Mouse (Mus musculus) embryo, embryonic 11.5 days (tissue): ENCODE measurements around the gene Mmrn1.
A peak's percentile ranks its signal among the peaks of the same experiment; 100 is the strongest.
"Not testable (repeated sequence)": the region's sequence is repeated elsewhere in the genome, so short reads cannot be mapped to it uniquely, and the experiment has no call there.

Experiments used
- DNase-seq: peaks from one replicate; pipeline ENCODE4 v3.0.0-alpha.2; 2012; ENCODE audit warnings: low read depth, low spot score

Gene Mmrn1

DNA sequence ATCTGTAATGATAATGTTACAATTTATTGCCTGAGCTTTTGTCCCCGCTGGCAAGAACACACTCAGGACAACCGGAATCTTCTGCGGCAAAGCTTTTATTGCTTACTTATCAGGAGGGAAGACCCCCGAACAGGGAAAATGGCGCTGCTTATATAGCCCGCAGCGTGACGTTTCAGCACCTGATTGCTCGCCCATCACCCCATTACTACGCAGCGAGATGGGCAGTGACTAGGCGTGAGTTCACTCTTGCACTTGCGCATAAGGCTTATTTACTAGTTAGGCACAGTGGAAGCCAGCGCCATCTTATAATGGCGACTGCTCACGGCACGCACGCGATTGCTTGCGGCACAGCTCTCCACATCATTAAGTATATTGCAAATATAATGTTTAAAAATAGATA is at the start of gene Mmrn1:
Gene Mmrn1, plus strand, starts transcription at position 301 of the 400 bp plus-strand sequence.
- DNase-seq: not testable (repeated sequence)

DNA sequence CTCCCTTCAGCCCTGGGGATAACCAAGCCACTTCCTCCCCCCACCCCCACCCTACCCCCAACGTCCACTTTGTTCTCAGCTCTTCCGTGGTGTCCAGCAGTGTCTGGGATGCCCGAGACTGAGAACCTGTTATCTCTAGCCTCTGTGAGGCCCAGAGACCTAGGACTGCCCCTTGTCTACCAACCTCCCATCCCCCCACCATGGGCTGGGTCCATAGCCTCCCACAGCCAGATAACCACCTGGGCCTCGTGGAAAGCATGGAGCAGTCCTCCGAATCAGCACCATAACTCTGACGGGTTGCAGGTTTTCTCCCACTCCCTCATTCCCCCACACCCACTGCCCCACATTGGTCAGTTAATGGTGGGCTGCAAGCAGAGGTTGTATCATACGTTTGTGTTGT is 44.4 kb upstream of the Mmrn1 start:
- no peak for DNase-seq

DNA sequence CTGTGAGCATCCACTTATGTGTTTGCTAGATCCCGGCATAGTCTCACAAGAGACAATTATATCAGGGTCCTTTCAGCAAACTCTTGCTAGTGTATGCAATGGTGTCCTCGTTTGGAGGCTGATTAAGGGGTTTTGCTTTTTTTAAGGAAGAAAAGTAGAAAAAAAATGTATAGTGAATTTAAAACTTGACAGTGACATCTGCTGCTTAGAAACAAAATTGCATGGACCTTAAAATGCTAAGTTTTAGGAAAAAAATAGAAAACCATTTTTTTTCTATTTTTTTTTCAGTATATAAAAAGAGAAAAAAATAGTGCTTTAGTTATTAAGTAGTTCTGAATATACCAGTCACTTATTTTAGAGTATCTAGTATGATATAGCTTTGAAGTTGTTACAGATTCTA is 43.2 kb upstream of the Mmrn1 start:
- DNase-seq: no peak

DNA sequence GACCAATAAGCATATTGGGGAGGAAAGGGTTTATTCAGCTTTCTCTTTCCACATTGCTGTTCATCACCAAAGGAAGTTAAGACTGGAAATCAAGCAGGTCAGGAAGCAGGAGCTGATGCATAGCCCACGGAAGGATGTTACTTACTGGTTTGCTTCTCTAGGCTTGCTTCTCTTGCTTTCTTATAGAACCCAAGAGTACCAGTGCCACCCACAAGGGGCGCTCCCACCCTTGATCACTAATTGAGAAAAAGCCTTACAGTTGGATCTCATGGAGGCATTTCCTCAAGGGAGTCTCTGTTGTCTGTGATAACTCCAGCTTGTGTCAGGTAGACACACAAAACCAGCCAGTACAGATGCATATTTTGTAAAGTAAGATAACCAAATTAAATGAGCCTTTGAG is 17.5 kb upstream of the Mmrn1 start:
- no peak for DNase-seq

DNA sequence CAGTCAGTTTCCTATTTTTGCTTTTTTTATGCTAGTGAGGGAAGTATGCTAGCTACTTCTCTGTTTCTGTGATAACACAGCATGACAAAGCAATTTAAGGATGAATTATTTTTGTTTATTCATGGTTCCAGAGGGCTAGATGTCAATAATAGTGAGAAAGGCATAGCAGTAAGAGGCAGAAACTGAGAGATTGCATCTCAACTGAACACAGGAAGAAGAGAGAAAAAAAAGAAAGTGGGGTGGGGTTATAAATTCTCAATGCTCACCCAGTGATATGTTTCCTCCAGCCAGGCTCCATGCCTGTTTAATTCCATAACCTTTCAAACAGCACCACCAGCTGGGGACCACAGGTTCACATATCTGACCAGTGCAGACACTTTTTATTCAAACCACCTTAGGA is 6.6 kb downstream of the Mmrn1 start:
- peak; percentile 17 for DNase-seq

DNA sequence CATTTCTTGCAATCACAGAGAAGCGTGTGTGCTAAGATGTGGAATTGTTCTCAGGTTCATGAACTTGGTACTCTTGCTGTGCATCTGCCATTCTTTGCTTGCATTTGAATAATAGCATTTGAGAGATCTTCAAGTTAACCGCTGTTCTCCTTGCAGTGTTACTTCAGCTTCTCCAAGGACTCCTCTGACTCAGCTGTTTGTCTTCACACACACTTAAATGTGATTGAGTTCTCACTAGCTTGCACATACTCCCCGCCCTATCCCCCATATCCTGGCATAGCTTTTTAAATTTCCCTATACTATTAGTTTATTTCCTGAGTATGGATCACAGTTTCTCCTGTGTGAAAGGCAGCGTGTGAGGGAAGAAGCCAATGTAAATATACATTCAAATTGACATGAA is 10.1 kb downstream of the Mmrn1 start:
- no peak for DNase-seq

DNA sequence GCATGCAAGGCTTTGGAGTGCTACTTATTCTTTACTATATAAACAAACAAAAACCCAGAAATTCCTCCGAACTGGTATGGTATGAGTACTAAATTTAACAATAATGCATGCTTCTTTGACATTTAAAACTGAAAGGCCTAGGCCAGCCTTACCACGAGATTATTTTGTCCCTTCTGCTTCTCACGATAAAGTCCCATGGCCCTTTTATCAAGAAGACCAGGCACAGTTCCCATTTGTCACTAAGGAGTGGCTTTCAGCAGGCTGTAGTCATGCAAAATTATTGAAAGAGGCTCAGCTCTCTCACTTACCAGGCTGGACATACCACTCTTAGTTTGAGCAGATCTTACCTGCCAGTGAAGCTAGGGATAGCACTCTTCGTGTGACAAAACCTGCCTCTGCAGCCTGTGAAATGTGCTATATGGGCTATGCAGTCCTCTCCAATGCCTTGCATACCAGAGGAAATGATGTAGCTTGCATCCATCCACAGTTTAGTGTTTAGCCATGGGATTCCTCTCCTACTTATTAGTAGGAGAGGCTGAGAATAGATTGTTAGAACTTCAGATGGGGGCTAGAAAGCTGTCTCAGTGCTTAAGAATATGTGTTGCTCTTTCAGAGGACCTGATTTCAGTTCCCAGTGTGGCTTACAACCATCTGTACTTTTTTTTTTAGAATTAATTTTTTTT is 10.8 kb downstream of the Mmrn1 start:
- peak; percentile 8 for DNase-seq

DNA sequence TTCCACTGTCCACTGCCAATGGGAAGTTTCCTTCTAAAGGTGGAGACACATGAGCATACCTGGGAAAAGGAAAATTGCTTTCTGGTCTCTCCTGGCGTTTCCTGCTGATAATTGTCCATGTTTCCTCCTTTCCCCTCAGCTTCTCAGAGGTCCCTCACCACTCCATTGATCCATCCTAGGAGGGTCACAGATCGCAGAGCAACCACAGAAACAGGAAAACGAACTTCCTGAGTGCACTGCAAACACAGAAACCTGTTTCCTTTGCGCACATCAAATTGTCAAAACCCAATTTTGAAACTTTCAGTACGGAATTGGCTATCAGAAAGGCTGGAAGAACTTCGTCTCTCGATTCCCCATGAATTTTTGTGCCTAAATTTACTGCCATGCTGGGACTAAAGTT is 19.4 kb downstream of the Mmrn1 start:
- no peak for DNase-seq

DNA sequence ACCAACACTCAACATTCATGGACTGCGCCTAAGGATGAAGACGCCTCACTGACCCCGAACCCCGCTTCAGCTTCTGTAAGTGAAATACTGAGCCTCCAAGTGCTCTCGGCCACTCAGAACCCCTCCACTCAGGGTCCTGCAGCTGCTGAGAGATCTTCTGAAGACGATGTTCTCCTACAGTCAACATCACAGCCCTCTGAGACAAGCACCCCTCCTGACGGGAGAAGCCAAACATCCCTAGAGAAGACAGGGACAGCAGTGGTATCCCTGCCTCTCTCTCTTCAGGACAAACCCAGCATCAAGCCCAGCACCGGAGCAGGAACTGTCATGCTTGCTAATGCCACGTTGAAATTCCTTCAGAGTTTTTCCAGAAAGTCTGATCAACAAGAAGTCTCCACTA is 19.8 kb downstream of the Mmrn1 start:
- no peak for DNase-seq

DNA sequence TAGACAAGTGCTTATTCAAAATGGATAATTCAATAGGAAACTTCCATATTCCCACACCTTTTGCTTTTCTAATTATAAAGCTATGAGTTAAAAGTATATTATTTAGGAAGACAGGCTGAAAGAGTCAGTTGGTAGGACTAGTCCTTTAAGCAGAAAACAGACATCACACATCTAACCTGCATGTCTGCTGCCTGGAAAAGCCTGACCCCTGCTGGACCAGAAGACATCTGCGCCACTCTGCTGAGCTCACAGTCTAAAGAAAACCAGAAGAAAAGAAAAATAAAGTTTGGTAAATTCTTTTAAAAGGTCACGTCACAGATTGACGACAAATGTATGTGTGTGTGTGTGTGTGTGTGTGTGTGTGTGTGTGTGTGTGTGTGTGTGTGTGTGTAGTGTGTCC is 25.6 kb downstream of the Mmrn1 start:
- DNase-seq: peak; percentile 29

DNA sequence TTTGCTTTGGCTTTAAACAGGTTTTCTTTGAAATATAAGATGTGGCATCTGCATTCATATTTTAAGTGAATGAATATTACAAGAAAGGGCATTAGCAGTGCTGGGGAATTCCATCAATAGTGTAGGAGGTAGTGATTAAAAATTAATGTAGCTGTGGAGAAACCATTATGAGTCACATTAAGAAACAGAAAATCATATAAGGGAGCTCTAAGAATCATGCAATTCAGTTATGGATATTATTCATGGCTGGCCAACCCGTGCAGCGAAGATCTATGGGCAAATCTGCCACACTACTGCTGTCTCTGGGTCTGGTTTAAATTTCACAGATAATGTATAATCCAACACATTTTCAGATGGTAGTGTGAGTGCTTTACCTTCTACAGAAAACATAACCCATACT is 36.5 kb downstream of the Mmrn1 start:
- DNase-seq: no peak

DNA sequence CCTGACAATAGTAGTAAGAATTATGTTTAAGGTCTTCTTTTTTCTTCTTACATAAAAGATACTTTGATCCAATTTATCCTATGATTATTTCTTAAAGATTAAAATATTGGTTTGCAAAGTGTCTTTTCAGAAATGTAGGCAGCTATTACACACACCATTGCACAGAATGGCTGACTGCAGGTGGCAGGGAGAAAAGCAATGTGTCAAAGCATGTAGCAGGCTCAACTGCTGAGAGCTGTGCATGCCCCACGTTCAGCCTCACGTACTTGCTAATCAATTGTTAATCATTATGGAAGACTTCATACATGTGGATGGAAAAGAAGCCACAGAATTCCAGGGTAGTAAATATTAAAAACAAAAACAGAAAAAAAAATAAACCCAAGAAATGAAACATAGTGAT is 37.1 kb downstream of the Mmrn1 start:
- DNase-seq: no peak

DNA sequence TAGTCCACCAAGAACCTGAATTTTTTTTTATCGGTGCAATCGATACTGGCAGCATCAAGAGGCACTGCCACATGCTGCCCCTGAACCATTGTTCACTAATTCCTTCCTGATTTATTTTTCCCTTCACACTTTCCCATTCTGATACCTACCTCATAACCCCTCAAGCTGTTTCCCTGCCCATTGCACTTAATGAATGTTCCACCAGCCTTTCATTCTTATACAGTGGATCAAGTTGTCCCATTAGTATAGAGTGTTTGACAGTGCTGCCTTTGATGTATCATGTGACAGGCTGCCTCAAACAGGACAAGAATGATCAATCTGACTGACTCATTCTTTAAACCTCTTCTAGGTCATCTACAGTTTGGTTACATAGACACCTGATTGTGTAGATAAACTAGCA is 37.9 kb downstream of the Mmrn1 start:
- DNase-seq: no peak

DNA sequence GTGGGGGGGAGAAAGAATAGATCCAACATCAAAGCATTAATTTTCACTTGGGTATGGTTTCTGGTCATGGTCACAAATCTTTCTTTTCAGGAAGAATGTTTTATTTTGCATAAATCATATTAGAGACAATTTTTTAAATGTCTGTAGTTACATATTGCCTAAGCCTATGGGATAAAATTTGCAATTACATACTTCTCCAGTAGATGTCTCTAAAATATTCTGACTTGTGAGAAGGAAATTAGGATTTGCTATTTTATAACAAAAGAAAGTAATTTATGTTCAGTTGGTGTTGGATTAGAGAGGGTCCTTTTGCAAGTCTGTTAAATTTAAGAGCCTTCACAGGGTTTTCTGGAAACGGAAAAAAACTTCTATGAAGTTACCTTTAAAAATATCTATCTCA is 39.0 kb downstream of the Mmrn1 start:
- DNase-seq: no peak

DNA sequence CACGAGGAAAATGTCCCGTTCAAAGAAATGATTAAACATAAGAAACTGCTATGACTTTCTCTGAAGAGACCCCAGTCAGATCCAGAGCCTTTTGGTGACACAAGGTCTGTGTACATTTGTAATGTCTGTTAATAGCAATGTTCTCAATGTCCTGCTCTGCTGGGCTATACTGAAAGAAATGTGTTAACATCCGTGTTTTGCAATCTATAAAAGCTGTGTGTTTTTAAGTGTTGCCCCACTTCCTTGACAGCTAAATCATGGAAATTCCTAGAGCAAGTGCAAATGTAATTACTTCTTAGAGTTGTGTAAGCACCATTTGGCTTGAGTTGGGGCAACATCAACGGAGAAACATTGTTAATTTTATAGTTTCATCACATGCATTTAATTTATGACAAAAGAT is 42.2 kb downstream of the Mmrn1 start:
- no peak for DNase-seq

DNA sequence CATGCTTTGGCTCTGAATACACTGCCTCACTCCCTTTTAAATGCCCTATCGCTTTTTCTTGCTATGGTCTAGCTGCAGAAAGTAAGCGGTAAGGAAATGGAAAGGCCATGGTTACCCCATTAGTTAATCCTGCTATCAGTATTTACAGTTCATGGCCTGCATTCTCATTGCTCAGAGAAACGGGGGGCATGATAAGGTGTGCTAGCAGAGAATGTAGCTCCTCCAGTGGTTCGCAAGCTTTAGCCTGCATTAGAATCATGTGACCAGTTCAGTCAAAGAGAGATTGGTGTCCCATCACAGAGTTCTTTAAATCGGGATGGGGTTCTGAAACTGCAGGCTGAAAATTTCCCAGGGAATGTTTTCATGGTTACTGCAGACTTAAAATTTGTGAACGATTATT is 44.6 kb downstream of the Mmrn1 start:
- no peak for DNase-seq

DNA sequence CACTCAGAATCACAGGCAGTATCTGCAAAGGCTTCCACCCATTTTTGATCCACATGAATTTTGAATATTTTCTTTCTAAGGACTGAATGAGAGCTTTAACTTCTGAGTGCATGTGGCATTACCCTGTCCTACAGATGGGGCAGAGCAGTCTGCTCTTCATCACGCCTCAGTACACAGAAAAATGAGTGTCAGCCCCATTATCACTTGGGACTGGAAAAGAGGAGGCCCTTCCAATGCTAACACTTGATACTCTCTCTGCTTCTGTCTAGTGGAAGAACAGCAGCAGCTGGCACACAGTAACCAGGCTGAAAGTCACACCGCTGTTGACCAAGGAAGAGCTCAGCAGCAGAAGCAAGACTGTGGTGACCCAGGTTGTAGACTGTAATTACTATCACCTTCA is 46.0 kb downstream of the Mmrn1 start:
- no peak for DNase-seq

DNA sequence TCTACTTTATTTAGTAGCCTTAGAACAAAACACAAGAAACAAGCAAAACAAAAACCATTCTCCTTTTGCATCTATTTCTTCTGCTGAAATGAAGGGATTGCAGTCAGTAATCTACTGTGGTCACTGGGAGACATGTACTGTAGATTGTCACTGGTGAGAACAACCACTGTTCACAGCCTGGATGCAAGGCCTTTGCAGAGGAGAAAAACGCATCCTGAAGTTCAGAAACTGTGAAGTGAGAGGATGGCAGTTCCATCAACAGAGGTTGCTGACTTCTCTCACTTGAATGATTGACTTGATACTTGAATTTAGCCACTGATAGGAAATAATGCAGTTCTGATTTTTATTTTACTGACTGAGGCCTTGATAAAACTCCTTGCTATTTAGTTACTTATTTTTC is 53.8 kb downstream of the Mmrn1 start:
- DNase-seq: no peak

DNA sequence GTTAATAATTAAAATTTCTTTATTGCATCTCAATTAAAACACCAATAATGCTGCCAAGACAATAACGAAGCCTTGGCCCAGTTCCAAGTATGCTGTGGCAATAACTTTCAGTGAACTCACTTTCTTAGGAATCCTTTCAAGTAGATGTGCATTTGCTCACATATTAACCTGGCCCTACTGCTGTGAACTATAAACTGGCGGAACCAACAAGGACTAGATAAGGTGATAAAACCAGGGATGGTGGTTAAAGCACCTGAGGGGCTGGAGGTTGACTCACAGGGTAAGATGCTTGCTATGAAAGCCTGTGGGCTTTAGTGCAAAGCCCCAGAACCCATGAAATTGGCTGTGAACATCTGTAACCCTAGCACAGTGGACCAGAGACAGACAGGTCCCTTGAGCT is 54.3 kb downstream of the Mmrn1 start:
- no peak for DNase-seq

DNA sequence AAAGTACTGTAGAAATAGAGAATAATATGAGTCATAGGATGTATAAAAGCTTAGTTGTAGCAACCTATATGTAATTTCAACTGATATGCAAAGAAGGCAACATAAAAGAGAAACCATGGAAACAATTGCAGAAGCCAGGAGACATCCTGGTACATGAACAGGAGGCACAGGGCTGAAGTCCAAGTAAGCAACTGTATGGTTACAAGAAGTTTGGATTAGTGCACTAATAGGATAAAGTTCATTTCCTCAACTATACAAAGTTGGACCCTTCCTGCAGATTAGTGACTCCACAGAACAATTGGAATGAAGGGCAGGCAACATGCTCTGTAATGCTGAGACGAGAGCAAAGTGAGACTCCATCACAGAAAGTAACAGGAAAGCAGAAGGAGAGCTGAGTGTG is 59.6 kb downstream of the Mmrn1 start:
- no peak for DNase-seq

DNA sequence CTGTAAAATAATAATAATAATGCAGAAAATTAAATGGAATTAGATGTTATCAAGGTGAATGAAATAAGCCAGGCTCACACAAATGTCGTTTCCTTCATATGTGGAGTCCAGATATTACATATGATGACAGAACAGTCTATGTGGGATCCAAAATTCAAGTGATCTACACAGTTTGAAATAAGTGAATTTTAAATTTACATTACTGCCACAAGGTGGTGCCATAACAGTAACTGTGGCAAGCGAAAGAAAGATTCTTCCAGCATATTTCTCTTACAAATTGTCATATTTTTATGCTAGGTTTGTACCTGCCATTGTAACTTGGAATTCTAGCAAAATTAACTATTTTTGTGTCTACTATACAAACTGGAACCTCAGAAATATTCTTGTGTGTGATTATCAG is 61.1 kb downstream of the Mmrn1 start:
- DNase-seq: no peak

DNA sequence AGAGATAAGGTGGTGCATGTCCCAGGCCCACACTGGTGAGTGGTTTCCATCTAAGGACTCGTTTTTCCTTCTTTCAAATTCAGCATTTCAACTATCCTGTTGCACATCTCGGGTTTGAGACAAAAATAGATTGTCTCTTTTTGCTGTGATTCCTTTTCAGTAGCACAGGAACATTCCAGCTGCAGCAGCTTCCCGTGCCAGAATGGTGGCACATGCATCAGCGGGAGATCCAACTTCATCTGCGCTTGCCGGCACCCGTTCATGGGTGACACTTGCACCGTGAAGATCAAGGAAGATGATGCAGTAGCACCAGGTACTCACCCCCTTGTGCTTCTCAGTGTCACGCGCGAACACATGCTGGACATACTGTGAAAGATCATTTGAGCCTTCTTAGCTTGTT is 62.1 kb downstream of the Mmrn1 start:
- DNase-seq: no peak

DNA sequence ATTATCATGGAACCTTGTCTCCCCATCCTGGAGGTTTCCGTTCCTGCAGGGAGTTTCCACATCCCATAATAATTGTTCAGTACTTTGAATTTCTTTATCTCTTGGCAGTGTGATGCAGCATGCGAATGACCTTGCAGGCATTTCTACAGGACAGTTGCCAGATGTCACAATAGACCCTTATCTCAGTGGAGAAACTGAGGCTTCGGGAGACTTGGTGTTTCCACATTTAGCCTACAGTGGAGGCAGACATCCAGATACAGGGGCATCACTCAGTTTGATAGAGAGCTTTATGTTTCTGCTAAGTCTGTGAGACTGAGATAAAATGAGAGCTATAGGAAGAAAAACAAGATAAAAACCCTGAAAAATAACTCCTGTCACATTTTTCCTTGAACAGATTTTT is 63.0 kb downstream of the Mmrn1 start:
- DNase-seq: no peak

DNA sequence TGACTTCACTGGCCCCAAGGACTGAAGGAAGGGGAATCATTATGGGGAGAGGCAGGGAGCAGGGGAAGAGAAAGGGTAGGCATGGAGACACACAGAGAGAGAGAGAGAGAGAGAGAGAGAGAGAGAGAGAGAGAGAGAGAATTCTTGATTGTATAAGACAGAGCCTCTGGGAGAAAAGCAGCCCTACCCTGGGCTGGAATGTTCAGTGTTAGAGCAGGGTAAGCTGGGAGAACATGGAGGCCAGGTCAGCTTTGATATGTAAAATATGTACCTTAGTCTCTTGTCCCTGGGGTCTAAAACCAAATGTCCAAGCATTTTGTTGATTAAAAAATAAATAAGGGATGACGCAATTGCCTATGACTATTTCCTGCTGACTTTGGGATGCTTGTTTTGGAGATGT is 67.6 kb downstream of the Mmrn1 start:
- no peak for DNase-seq
